Mouse (Mus musculus): ENCODE data around the gene Cog3. TPM values are rescaled to one million over a fixed set of nuclear protein-coding genes. Genes with fewer than 3 reads are reported as not detected.

Cog3 gene
- polyA plus RNA-seq, 1 experiment: 9.8 TPM

GRCm38 (mm10) chr14:75711731-75712130, 42.6 kb downstream of the Cog3 start:
- no peak for DNase-seq (ENCODE audit: low read depth, low spot score)
- 97% methylated on average over 3 of the region's 3 CpGs for WGBS

GRCm38 (mm10) chr14:75708986-75709385, 45.3 kb downstream of the Cog3 start:
- WGBS: 95% methylated on average over 1 of the region's 1 CpGs
- no peak for DNase-seq (ENCODE audit: low read depth, low spot score)

GRCm38 (mm10) chr14:75707771-75708170, 46.5 kb downstream of the Cog3 start:
- no peak for DNase-seq (ENCODE audit: low read depth, low spot score)
- 64% methylated on average over 7 of the region's 7 CpGs for WGBS

GRCm38 (mm10) chr14:75706647-75707046, 47.7 kb downstream of the Cog3 start:
- 86% methylated on average over 4 of the region's 4 CpGs for WGBS
- no peak for DNase-seq (ENCODE audit: low read depth, low spot score)

- no peak for DNase-seq (ENCODE audit: low read depth, low spot score)
- WGBS: 70% methylated on average over 1 of the region's 1 CpGs
Measured at GRCm38 (mm10) chr14:75697928-75698327, 56.4 kb downstream of the Cog3 start.

- DNase-seq (ENCODE audit: low read depth, low spot score): no peak
- WGBS: 66% methylated on average over 5 of the region's 5 CpGs
Measured at GRCm38 (mm10) chr14:75696096-75696495, 58.2 kb downstream of the Cog3 start.

GRCm38 (mm10) chr14:75690428-75690827, 63.9 kb downstream of the Cog3 start:
- 90% methylated on average over 2 of the region's 2 CpGs for WGBS

GRCm38 (mm10) chr14:75676316-75676715, 78.0 kb downstream of the Cog3 start:
- no peak for DNase-seq (ENCODE audit: low read depth, low spot score)
- WGBS: 57% methylated on average over 6 of the region's 6 CpGs

More at GRCm38 (mm10) chr14:75690428-75690827, 63.9 kb downstream of the Cog3 start:
- DNase-seq (ENCODE audit: low read depth, low spot score): no peak

- 50% methylated on average over 1 of the region's 1 CpGs for WGBS
- DNase-seq (ENCODE audit: low read depth, low spot score): no peak
Measured at GRCm38 (mm10) chr14:75669085-75669645, 85.2 kb downstream of the Cog3 start.

- DNase-seq (ENCODE audit: low read depth, low spot score): no peak
- 57% methylated on average over 2 of the region's 2 CpGs for WGBS
Measured at GRCm38 (mm10) chr14:75665430-75666180, 88.7 kb downstream of the Cog3 start.

GRCm38 (mm10) chr14:75661548-75661947, 92.8 kb downstream of the Cog3 start:
- DNase-seq (ENCODE audit: low read depth, low spot score): no peak
- WGBS: 58% methylated on average over 8 of the region's 8 CpGs

GRCm38 (mm10) chr14:75660936-75661335, 93.4 kb downstream of the Cog3 start:
- DNase-seq (ENCODE audit: low read depth, low spot score): no peak
- 67% methylated on average over 6 of the region's 6 CpGs for WGBS

Other genes starting within 250 kb of the Cog3 start
- not detected in 2 replicates for gene Spert, start 161.4 kb downstream of the Cog3 start, polyA plus RNA-seq (2012; rRNA removed)
- gene Erich6b, start 112.3 kb downstream of the Cog3 start, polyA plus RNA-seq (2012; rRNA removed): not detected in 2 replicates
- gene Slc25a30, start 32.5 kb upstream of the Cog3 start, polyA plus RNA-seq (2012; rRNA removed): 2.4 and 2.9 TPM in 2 replicates
- 1,475 and 1,792 TPM in 2 replicates for gene Tpt1, start 90.6 kb upstream of the Cog3 start, polyA plus RNA-seq (2012; rRNA removed)
- gene Kctd4, start 200.5 kb upstream of the Cog3 start, polyA plus RNA-seq (2012; rRNA removed): not detected in 2 replicates